Mouse (Mus musculus) mesoderm, embryonic 11.5 days (tissue): ENCODE measurements around the gene Gm49339.
"Not testable (repeated sequence)": the region's sequence is repeated elsewhere in the genome, so short reads cannot be mapped to it uniquely, and the experiment has no call there.

Experiments used
- DNase-seq: peaks from one replicate; pipeline ENCODE4 v3.0.0-alpha.2; 2012; ENCODE audit warnings: low read depth, low spot score

Gene Gm49339

DNA sequence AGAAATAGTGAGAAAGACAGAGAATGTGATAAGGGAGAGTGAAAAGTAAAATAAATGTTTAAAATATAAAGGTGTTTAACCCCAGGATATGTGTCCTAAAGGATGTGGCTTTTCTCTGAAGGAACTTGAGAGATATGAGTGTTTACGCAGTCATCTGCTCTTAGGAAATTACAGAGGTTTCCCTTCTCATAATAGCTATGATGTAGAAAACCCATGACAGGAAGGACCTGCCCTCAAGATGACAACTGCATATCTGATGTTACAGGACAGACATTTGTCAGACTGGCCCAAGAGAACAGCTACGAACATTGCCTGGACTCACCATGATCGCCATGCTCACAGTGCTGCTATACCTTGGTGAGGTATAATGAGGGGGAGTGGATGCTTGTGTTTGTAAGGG is at the start of gene Gm49339, which contains the start of gene Lilr4b:
Gene Gm49339 (plus strand): TSS at position 216 of the 400 bp plus-strand sequence.
Gene Lilr4b (plus strand): TSS at position 236 of the 400 bp plus-strand sequence.
- DNase-seq, result not testable (repeated sequence)

DNA sequence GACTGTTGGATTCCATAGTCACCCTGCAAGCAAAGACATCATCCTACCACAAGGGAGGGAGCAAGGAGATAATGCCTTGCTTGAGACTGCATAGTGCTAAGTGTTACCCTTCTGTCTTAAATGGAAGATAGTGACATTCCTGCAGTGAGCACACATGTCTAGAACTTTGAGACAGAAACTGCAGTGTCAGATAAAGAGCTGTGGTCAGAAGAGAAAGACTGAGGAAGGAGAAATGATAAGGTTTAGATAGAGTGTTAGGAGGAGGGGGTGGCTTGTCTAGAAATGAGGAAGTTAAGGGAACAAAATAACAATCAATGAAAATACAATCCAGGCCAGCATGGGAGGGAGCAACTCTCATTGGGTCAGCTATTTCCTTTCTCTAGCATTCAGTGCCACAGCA is 47.5 kb upstream of the Gm49339 start:
- DNase-seq, result no peak

DNA sequence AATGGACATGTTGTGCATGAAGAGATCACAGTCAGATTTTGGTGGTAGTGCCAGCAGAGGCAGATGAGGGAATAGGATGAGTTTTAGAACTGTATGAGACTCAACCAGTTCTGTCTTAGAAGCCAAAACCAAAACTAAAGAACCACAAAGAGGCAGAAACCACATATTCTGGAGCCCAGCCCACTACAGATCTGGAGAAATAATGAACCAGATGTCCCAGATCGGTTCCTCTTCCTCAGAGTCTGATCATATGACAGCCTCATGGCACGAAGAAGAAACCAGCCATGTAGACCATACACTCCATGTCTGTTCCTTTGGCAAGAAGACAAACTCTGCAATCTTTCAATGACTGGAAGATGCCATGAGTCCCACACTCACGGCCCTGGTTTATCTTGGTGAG is 44.7 kb upstream of the Gm49339 start:
- DNase-seq, result no peak

DNA sequence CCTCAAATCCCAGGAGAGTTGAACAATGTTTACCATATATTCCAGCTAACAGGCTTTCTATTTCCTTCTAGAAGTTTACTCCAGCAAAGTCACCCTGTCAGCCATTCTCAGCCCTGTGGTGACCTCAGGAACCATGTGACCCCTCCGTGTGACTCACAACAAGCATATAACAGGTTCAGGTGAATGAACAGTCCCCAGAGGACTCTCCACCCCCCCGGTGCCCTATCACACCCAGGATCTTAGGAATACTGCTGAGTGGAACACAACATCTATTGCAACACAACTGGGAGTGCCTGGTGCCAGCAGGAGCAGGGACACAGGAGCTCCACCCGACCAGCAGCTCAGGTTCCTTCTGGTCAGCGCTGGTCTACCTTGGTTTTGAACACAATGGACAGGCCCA is 28.8 kb upstream of the Gm49339 start:
- no peak for DNase-seq

DNA sequence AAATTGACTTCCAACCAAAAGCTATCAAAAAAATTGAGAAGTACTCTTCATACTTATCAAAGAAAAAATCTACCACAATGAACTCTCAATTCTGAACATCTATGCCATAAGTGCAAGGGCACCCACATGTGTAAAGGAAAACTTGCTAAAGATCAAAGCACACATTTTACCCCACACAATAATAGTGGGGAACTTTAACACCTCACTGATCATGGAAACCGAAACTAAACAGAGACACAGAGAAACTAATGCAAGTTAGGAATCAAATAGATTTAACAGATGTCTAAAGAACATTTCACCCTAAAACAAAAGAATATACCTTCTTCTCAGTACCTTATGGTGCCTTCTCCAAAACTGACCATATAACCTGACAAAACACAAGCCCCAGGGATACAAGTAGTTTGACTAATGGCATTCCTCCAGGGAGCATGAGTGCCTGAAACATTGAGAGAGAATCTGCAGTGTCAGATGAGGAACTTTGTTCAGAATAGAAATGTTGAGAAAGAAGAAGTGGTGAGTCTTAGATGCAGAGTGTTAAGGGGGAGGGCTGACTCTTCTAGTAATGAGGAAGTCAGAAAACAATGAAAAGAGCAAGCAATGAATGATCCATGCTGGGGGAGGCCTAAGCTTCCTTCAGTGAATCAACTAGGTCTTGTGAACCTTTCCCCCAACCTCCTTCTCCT is 26.7 kb upstream of the Gm49339 start:
- no peak for DNase-seq

DNA sequence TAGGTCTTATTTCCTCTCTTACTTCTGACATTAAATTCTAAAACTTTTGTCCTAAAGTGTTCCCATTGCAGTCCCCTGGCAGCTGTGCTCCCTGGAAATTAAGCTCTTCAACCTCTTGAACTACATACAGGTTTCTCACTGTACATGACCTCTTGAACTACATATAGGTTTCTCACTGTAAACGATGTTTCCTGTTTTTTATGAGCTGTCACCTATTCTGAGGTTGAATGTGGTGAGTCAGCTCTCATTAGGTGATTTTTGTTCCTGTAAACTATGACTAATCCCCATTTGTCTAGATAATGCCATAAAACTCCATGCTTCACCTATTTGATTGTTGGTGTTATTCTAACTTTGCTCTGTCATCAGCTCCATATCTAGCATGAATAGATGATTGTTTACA is 26.0 kb upstream of the Gm49339 start:
- no peak for DNase-seq

DNA sequence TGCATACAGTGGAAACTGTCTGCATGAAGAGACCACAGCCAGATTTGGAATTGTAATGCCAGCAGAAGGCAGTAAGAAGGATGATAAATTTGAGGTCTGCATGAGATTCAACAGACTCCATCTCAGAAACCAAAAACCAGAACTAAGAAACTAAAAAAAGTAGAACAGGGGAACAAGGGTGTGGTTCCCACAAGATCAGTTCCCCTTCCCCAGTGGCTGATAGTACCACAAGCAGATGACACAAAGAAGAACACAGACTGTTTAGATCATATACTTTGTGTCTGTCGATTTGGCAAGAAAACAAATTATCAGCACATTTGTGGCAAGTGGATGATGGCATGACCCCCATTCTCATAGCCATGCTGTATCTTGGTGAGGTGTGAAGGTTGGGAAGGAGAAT is 24.6 kb upstream of the Gm49339 start:
- DNase-seq, result no peak

DNA sequence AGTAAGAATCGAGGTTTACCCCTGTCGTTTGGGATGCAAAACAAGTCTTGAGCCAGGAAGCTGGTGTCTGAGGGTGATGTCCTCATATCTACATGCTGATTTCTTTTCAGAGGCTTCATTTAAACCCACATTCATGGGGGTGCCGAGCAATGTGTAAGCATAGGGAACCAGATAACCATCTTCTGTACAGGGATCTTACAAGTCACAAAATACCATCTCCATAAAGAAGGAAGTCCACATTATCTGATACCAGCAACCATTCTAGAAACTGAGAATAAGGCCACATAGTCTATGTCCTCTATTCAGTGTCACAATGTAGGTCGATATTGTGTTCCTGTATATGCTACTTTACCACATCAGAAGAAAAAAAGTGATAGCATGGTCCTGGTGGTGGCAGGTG is 24.0 kb upstream of the Gm49339 start:
- DNase-seq, result no peak

DNA sequence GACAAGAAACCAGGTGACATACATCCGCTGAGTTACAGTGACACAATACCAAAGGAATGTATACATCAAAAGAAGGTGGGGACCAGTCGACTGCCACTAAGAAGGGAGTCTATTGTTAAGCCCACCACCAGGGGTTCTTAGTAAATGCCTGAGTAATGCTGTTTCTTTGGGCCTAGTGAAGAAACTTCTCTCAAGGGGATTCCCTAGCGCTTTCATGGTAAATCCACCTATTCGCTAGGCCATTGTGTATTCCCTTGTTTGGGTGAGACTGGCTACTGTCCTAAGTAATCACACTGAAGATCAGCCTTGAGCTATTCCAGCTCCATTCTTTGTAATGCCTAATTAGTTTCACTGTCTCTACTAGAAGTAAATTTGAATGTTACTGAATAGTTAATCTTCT is 16.6 kb upstream of the Gm49339 start:
- DNase-seq, result not testable (repeated sequence)

DNA sequence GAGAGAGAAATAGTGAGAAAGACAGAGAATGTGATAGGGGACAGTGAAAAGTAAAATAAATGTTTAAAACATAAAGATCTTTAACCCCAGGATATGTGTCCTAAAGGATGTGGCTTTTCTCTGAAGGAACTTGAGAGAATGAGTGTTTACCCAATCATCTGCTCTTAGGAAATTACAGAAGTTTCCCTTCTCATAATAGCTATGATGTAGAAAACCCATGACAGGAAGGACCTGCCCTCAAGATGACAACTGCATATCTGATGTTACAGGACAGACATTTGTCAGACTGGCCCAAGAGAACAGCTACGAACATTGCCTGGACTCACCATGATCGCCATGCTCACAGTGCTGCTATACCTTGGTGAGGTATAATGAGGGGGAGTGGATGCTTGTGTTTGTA is 10.3 kb downstream of the Gm49339 start, which contains the start of gene Lilrb4a:
Gene Lilrb4a (plus strand): TSS at position 266 of the 400 bp plus-strand sequence.
- DNase-seq, result not testable (repeated sequence)

DNA sequence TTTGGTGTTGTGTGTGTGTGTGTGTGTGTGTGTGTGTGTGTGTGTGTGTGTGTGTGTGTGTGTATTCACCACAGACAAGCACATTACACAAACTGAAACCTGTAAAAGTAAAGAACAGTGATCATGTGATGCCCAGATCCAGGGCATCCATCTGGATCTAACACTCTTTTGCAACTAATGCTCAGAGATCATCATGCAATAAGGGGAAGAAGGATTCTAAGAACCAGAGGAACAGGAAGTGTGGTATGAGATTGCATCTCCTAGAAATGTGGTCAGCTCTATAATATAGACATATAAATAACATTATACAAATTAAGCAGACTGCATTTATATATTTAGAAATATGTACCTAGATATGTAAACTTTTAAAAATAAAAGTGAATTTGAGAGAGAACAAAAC is 39.6 kb downstream of the Gm49339 start:
- DNase-seq, result no peak

DNA sequence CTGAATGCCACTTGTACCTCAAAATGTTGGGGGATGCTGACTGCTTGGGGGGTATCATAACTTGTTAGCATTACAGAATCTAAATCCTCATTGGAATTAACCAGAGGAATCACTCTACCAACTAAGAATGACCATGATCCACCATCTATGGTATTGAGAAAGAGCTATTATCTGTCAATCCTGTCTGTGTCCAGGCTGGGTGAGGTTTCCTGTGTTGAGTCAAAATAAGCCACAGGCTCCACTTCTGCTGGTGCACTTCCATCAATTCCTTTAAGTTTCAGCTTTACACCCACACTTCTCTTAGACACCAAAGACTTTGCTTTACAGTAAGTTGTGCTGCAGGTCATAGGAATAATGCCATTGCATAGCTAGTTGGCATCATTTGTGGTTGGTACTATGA is 41.0 kb downstream of the Gm49339 start:
- DNase-seq, result no peak

DNA sequence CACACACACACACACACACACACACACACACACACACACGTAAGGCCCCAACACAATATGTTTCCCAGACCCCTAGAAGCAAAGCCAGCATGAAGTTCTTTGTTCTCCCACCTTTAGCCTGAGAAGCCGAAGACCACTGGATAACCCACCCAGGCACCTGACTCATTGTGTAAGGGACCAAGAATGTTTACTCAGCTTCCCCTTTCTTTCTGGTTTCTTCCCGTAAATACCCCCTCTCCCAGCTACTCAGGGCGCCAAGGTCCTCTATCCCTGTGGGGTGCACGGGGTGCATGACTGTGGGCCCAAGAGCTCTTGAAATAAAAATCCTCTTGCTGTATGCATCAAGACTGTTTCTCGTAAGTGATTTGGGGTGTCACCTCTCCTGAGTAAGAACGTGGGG is 45.7 kb downstream of the Gm49339 start:
- DNase-seq, result no peak

DNA sequence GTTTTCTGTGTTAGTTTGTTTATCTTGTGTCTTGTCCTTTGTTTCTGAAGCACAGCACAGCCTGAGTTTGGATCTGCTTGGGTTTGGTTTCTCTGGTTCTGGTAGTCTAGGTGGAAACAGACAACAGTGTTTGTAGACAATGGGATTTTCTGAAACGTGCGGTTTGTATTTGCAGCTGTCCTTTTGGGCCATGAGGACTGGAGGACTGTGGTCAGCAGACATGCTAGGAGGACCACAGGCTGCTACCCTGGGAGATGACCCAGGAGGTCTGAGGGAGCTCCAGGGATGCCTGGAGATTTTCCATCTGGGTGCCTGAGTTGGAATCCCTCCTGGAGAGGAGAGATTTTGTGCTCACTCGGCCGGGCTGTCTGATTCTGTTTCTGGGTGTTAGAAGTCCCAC is 46.2 kb downstream of the Gm49339 start:
- DNase-seq, result no peak

DNA sequence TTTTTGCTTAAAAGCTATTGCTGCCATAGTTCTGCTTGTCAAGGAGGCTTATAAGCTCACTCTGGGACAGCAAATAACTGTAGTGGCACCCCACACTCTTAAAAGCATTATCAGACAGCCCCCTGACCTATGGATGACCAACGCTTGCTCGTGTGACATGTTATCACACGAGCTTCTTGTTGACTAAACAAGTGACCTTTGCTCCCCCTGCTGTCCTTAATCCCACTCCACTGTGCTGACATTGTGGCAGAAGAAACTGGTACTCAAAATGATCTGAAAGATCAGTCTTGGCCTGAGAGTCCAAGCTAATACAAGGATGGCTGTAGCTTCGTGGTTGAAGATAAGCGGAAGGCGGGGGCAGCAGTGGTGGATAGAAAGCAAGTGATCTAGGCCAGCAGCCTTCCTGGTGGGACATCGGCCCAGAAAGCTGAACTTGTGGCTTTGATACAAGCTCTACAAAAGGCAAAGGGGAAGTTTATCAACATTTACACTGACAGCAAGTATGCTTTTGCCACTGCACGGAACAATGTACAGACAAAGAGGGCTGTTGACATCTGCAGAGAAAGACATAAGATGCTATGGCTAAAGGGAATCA is 48.5 kb downstream of the Gm49339 start:
- no peak for DNase-seq

DNA sequence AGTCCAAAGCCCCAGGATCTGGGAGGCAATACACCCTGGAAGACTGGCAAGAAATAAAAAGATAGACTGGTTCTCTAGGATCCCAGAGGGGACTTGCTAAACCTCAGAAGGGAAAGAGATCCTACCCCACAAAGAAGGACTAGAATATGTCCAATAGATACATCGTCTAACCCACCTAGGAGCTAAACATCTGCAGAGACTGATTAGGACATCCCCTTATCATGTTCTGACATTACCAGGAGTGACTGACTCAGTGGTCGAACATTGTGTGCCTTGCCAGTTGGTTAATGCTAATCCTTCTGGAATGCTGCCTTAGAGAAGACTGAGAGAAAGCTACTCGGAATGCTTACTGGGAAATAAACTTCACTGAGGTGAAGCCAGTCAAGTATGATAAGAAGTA is 49.1 kb downstream of the Gm49339 start:
- DNase-seq, result no peak

DNA sequence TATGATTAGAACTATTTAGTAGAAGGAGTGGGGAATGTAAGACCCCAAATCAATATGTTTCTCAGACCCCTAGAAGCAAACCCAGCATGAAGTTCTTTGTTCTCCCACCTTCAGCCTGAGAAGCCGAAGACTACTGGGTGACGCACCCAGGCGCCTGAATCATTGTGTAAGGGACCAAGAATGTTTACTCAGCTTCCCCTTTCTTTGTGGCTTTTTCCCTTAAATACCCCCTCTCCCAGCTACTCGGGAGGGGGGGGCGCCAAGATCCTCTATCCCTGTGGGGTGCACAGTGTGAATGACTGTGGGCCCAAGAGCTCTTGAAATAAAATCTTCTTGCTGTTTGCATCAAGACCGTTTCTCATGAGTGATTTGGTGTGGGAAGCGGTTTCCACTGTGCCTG is 50.4 kb downstream of the Gm49339 start:
- DNase-seq, result no peak
